Comparison of ENCODE assay signal across 10 mouse cellular contexts in the genomic region with DNA sequence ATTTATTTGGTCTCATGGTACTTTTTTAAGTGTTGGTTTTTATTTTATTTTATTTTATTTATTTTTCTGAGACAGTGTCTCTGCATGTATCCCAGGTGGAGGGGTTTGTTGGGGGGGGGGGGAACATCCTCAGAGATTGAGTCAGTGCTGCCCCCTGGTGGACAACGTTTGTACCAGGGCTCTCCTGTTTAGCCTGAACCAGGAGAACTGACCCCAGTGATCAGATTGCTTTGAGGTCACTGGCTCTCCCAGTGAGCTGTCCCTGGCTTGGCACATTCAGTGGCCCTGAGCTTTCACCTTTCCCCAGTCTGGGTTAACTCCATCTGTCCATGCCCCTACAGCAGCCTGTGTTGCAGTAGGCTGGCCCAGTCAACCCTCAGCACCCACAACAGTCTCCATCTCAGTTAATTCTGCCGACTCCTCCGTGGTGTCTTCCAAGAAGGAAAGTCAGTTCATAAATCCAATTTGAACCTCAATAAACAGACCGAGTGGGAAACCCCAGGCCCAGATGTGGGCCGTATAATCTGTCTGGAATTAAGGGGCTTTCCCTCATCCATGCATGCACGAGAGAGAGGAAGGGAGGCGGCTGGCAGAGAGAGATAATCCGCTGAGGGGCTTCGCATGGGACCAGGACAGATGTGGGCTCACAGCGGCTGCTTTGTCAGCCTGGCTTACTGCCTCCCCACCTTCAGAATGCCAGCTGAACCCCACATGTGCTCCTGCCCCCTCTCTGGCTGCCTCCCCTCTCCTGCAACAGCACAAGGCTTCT. TPM values are rescaled to one million over a fixed set of nuclear protein-coding genes. Genes with fewer than 3 reads are reported as not detected.
DNase-seq lines count a peak whose midpoint lies in the region; ATAC-seq and TF ChIP-seq lines count a peak whose summit lies in the region.
"Had no signal": no experiment of that assay in that cellular context is flagged by ENCODE, and none has a peak within 500 bp of the region (broad histone marks: within the 10 kb centered on the region; RNA-seq: fewer than 3 reads in every experiment).

No protein-coding gene starts in this region.

- no peak overlapping the region for H3K9ac ChIP-seq in kidney, embryonic 16.5 days (replicated peaks; ENCODE audit: low read length)
- H3K9ac ChIP-seq: stomach, embryonic 15.5 days had no signal

- H3K4me3 ChIP-seq in thymus, adult 2 months (ENCODE audit: control insufficient read depth, insufficient read depth, low read length) = no peak overlapping the region
- H3K4me3 ChIP-seq in kidney, embryonic 16.5 days (ENCODE audit: low read length) = no peak overlapping the region
- no peak overlapping the region for H3K4me3 ChIP-seq in lung, adult 2 months (replicated peaks; ENCODE audit: extremely low read depth, low read depth, low read length)
- H3K4me3 ChIP-seq: stomach, embryonic 15.5 days had no signal

- ATAC-seq in kidney, embryonic 16.5 days (ENCODE audit: low FRiP score, low TSS enrichment) = peak; percentile 39
- no peak for ATAC-seq in monocyte, adult 5-6 weeks (replicated peaks; ENCODE audit: insufficient number of reproducible peaks, low FRiP score, low TSS enrichment, poor library complexity, severe bottlenecking)

- no peak for TF ChIP-seq CTCF in thymus, adult 2 months (IDR thresholded peaks at IDR 0.05; ENCODE audit: borderline replicate concordance, control insufficient read depth, extremely low read depth, insufficient read depth, low read length, poor library complexity)
- peak; percentile 50 for TF ChIP-seq CTCF in lung, adult 2 months (IDR thresholded peaks at IDR 0.05; ENCODE audit: insufficient read depth, low read length)

- 69% methylated on average over 10 of the region's 10 CpGs for whole genome bisulfite sequencing in thymus, adult 2 months
- WGBS in kidney, embryonic 16.5 days = 65% methylated on average over 10 of the region's 10 CpGs
- WGBS in lung, adult 2 months = 49% methylated on average over 10 of the region's 10 CpGs

- no peaks in the 10 kb centered on the region for H3K27me3 ChIP-seq in thymus, adult 2 months (ENCODE audit: control insufficient read depth, insufficient read depth, low read length)
- H3K27me3 ChIP-seq in kidney, embryonic 16.5 days (ENCODE audit: insufficient read depth, low read length) = peaks cover 33% of the 10 kb centered on the region

- DNase-seq in thymus, adult 2 months = peak; percentile 21
- DNase-seq in thymus, adult 18-20 months = no peak
- DNase-seq in c-Kit-positive CD71-negative TER-119-negative erythroid progenitor cells, embryonic 14.5 days (ENCODE audit: low read depth) = peak; percentile 17
- DNase-seq in forelimb bud, embryonic 11.5 days (ENCODE audit: low read depth, low spot score) = peak; percentile 51
- DNase-seq in lung, adult 2 months = peak; percentile 49
- DNase-seq in retina, postnatal 1 day = peak; percentile 77

- no peak overlapping the region for H3K27ac ChIP-seq in thymus, adult 2 months (ENCODE audit: control insufficient read depth, insufficient read depth, low read length)
- H3K27ac ChIP-seq in kidney, embryonic 16.5 days (ENCODE audit: low read length) = no peak overlapping the region
- H3K27ac ChIP-seq: stomach, embryonic 15.5 days had no signal

- H3K4me2 ChIP-seq in kidney, embryonic 16.5 days (replicated peaks; ENCODE audit: low read depth, low read length) = no peak overlapping the region
- H3K4me2 ChIP-seq: stomach, embryonic 15.5 days had no signal

- H3K9me3 ChIP-seq in kidney, embryonic 16.5 days (ENCODE audit: low read length) = no peaks in the 10 kb centered on the region
- H3K9me3 ChIP-seq: stomach, embryonic 15.5 days had no signal

- H3K36me3 ChIP-seq in thymus, adult 2 months (ENCODE audit: control insufficient read depth, insufficient read depth, low read length) = no peaks in the 10 kb centered on the region
- H3K36me3 ChIP-seq in kidney, embryonic 16.5 days (ENCODE audit: insufficient read depth, low read length) = no peaks in the 10 kb centered on the region
- H3K36me3 ChIP-seq: stomach, embryonic 15.5 days had no signal

- H3K4me1 ChIP-seq in thymus, adult 2 months (replicated peaks; ENCODE audit: control insufficient read depth, insufficient read depth, low read length) = no peaks in the 10 kb centered on the region
- no peaks in the 10 kb centered on the region for H3K4me1 ChIP-seq in kidney, embryonic 16.5 days (ENCODE audit: insufficient read depth, low read length)
- no peaks in the 10 kb centered on the region for H3K4me1 ChIP-seq in lung, adult 2 months (ENCODE audit: control insufficient read depth, insufficient read depth, low read length)
- H3K4me1 ChIP-seq: stomach, embryonic 15.5 days had no signal

- TF ChIP-seq POLR2A in thymus, adult 2 months (IDR thresholded peaks at IDR 0.05; ENCODE audit: control insufficient read depth, extremely low read depth, insufficient read depth, low read length, poor library complexity) = no peak
- no peak for TF ChIP-seq POLR2A in lung, adult 2 months (IDR thresholded peaks at IDR 0.05; ENCODE audit: borderline replicate concordance, extremely low read depth, low read depth, low read length)

RNA-seq across cellular contexts. Expression of gene Gdf2, which starts 7.7 kb away (rescaled TPM):
- not detected in 2 replicates for polyA plus RNA-seq in thymus, adult 2 months (2012; rRNA removed)
- 0.08 TPM in 1 of 2 replicates, not detected in the other for polyA plus RNA-seq in kidney, embryonic 16.5 days (2015; fragmentation: Nextera tagmentation; extraction: Ambion mirVana)
- polyA plus RNA-seq in lung, adult 2 months (2012; rRNA removed) = 0.25 and 0.45 TPM in 2 replicates
- not detected in 3 replicates for total RNA-seq in monocyte, adult 5-6 weeks (2017)
- total RNA-seq: left cerebral cortex, postnatal 10 days had no signal

RNA-seq across cellular contexts. Expression of gene Gdf10, which starts 9.7 kb away (rescaled TPM):
- polyA plus RNA-seq in thymus, adult 2 months (2012; rRNA removed) = 2.3 and 2.4 TPM in 2 replicates
- 2.9 and 4.0 TPM in 2 replicates for polyA plus RNA-seq in kidney, embryonic 16.5 days (2015; fragmentation: Nextera tagmentation; extraction: Ambion mirVana)
- polyA plus RNA-seq in lung, adult 2 months (2012; rRNA removed) = 14.3 and 15.1 TPM in 2 replicates
- 0.19 TPM in 1 of 3 replicates, not detected in the others for total RNA-seq in monocyte, adult 5-6 weeks (2017)

RNA-seq across cellular contexts. Expression of gene Rbp3, which starts 20.7 kb away (rescaled TPM):
- polyA plus RNA-seq in thymus, adult 2 months (2012; rRNA removed) = not detected in 2 replicates
- not detected in 2 replicates for polyA plus RNA-seq in kidney, embryonic 16.5 days (2015; fragmentation: Nextera tagmentation; extraction: Ambion mirVana)
- polyA plus RNA-seq in lung, adult 2 months (2012; rRNA removed) = not detected in 2 replicates
- not detected in 3 replicates for total RNA-seq in monocyte, adult 5-6 weeks (2017)
- polyA plus RNA-seq: stomach, embryonic 15.5 days had no signal

RNA-seq across cellular contexts. Expression of gene Zfp488, which starts 45.4 kb away (rescaled TPM):
- not detected in 2 replicates for polyA plus RNA-seq in thymus, adult 2 months (2012; rRNA removed)
- polyA plus RNA-seq in kidney, embryonic 16.5 days (2015; fragmentation: Nextera tagmentation; extraction: Ambion mirVana) = not detected in 2 replicates
- not detected in 2 replicates for polyA plus RNA-seq in lung, adult 2 months (2012; rRNA removed)
- not detected in 3 replicates for total RNA-seq in monocyte, adult 5-6 weeks (2017)

Comparison
In these comparisons a context has a peak if more than half of its experiments do, and no peak if none do; other contexts are left out.
1. DNase-seq: peak in thymus, adult 2 months (single experiment), c-Kit-positive CD71-negative TER-119-negative erythroid progenitor cells, embryonic 14.5 days (single experiment), forelimb bud, embryonic 11.5 days (single experiment), lung, adult 2 months (single experiment) and retina, postnatal 1 day (single experiment); none in thymus, adult 18-20 months (0 of 2).